Mouse (Mus musculus) forebrain, embryonic 12.5 days (tissue): ENCODE measurements at regions not wholly inside any gene's neighbourhood (a gene's known extent, or its start where the extent isn't known, plus 50 kb on each side); places are given as distances from the start of the nearest gene placed in this dataset.
"Not testable (repeated sequence)": the region's sequence is repeated elsewhere in the genome, so short reads cannot be mapped to it uniquely, and the experiment has no call there.

Source experiments
- ATAC-seq: fragments of 200-750 bp; cut with Nextera tagmentation; 2 replicates; pipeline ENCODE4 v1.8.0; 2017; ENCODE audit warnings: moderate TSS enrichment; ENCODE audit not compliant: low FRiP score
- H3K27ac ChIP-seq: fragments of 300-500 bp; sonication (generic); 2 replicates; pipeline ENCODE4 v1.5.1; 2016; ENCODE audit warnings: mild to moderate bottlenecking
- H3K27me3 ChIP-seq: fragments of 300-500 bp; sonication (generic); 2 replicates; pipeline ENCODE4 v1.6.1; 2016; ENCODE audit warnings: mild to moderate bottlenecking
- H3K36me3 ChIP-seq: fragments of 300-500 bp; sonication (generic); replicated peaks from 2 replicates; pipeline ENCODE4 v1.6.1; 2016; ENCODE audit warnings: mild to moderate bottlenecking
- H3K4me1 ChIP-seq: fragments of 300-500 bp; sonication (generic); 2 replicates; pipeline ENCODE4 v1.6.1; 2016
- H3K4me2 ChIP-seq: fragments of 300-500 bp; sonication (generic); 2 replicates; pipeline ENCODE4 v1.6.1; 2016; ENCODE audit warnings: mild to moderate bottlenecking, moderate library complexity
- H3K4me3 ChIP-seq: fragments of 300-500 bp; sonication (generic); replicated peaks from 2 replicates; pipeline ENCODE4 v1.5.1; 2016; ENCODE audit warnings: mild to moderate bottlenecking
- H3K9ac ChIP-seq: fragments of 300-500 bp; sonication (generic); 2 replicates; pipeline ENCODE4 v1.6.1; 2016; ENCODE audit warnings: mild to moderate bottlenecking
- H3K9me3 ChIP-seq: fragments of 300-500 bp; sonication (generic); 2 replicates; pipeline ENCODE4 v1.6.1; 2016
- WGBS: fragments of 180-500 bp; shearing (Covaris S2); methylation state at CpG from one replicate; pipeline ENCODE4 v1.1.7; 2016; 5-methylcytosine and 5-hydroxymethylcytosine counted together

DNA sequence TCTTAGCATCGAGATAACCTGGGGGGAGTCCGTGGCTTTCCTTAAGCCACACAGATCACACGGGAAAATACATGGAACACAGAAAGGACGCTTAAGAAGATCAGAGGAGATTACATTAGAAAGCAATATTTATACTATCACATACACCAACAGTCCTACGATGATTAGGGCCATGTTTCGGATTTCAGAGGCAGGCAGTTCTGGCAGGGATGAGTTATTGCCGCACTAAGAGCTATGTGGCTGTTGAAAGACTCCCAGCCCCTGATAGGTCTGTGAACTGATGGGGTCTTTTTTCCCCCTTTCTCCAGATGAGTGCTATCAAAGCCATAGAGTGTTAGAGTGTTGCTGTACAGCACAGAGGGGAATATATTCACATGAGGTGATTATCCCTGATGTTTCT lies 358.6 kb upstream of the Hand2 start:
- Histone ChIP-seq H3K9ac (no peak overlapping the region), H3K36me3 (no peaks in the 10 kb centered on the region), H3K27ac (no peak overlapping the region), H3K27me3 (no peaks in the 10 kb centered on the region), H3K4me1 (no peaks in the 10 kb centered on the region), H3K4me3 (no peak overlapping the region), H3K4me2 (no peak overlapping the region), H3K9me3 (no peaks in the 10 kb centered on the region)
- no peak for ATAC-seq
- WGBS = 79% methylated on average over 7 of the region's 7 CpGs

DNA sequence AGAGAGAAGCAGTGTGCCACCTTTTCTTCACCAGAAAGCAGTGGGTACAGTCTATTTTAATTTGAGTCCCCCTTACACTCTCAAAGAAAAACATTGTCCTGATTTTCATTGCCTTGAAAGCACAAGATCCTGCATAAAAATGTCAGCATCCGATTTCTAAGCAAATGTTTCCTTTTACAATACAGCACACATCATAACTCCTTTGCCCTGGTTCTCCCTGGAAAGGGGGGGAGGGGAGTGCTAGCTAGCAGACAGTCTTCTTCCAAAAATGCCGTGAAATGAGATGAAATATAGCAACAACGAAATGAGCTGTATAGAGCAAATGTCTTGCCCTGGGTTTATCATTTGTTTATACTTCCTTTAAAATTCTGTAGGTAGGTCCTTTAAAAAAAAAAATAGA lies 350.5 kb upstream of the Hand2 start:
- ATAC-seq = no peak
- Histone ChIP-seq H3K4me2 (no peak overlapping the region), H3K27ac (no peak overlapping the region), H3K4me3 (no peak overlapping the region), H3K27me3 (no peaks in the 10 kb centered on the region), H3K9ac (no peak overlapping the region), H3K9me3 (no peaks in the 10 kb centered on the region), H3K36me3 (no peaks in the 10 kb centered on the region), H3K4me1 (no peaks in the 10 kb centered on the region)
- 72% methylated on average over 3 of the region's 3 CpGs for WGBS

DNA sequence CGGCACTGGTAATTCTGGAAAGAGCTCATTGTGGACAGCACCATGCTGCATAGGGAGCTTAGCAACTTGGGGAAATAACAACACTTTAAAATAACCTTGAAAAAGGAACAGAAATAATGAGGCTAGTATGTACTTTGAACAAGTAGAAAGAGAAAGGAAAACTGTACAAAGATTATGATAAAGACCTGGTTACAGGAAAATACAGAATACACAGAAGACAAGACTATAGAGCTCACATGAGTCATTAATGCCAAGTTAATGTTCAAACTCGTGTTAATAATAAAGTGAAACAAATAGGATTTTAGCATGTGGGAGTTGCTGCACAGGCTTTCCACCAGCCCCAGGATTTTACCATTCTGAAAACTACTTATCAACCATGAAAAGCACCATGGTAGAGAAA lies 341.8 kb upstream of the Hand2 start:
- ATAC-seq = no peak
- Histone ChIP-seq H3K9me3 (no peaks in the 10 kb centered on the region), H3K27ac (no peak overlapping the region), H3K9ac (no peak overlapping the region), H3K27me3 (no peaks in the 10 kb centered on the region), H3K4me2 (no peak overlapping the region), H3K36me3 (no peaks in the 10 kb centered on the region), H3K4me3 (no peak overlapping the region), H3K4me1 (no peaks in the 10 kb centered on the region)
- 81% methylated on average over 2 of the region's 2 CpGs for WGBS

DNA sequence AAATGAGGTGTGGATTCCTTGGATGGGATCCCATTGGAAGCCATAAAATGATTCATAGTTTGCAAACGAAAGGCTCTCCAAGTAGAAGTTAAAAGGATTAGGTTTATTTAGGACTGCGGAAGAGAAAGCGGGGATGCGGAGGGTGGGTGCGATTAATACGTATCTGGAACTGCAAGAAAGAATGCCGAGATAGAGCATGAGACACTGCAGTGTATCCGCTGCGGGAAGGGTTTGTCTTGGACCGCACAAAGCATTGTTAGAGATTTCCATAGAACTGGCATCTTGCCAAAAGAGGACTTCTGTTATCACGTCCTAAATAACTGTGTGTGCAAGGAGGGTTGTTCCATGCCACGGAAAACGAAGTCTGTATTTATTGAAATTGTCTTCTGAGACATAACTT lies 341.4 kb upstream of the Hand2 start:
- 90% methylated on average over 13 of the region's 13 CpGs for WGBS
- Histone ChIP-seq H3K4me2 (no peak overlapping the region), H3K36me3 (no peaks in the 10 kb centered on the region), H3K9me3 (no peaks in the 10 kb centered on the region), H3K4me1 (no peaks in the 10 kb centered on the region), H3K4me3 (no peak overlapping the region), H3K27ac (no peak overlapping the region), H3K27me3 (no peaks in the 10 kb centered on the region), H3K9ac (no peak overlapping the region)
- ATAC-seq = no peak

DNA sequence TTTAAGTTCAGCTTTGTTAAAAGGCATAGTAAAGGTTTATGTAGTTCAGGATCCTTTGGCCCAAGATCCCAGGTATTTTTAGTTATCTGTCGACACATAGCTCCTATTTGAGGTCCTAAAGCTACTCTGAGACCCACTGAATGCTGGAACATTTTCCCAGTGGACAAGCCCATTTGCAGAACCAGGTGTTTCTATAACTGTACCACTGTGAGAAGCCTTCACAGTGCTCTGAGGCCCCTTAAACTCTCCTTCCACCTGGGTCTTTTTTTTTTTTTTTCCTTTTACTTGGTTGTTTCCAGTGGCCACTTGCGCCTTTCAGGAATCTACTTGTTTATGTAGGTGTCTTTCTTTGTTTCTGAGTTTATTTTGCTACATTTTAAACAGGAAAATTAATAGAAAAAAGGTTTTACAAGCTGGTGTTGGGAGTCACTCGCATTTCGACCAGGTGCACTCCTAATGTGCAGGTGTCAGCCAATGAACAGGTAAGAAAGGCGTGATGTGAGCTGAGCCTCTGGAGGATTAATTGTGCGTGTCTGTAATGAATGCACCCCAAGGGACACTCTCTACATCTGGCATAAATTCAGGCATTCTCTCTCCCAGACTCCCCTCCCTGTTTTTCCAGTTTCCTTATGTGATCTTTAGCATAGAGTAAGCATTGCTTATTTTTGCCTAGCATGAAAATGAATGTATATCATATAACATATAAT lies 310.3 kb upstream of the Hand2 start:
- ATAC-seq = no peak
- H3K9ac ChIP-seq = no peak overlapping the region
- H3K27me3 ChIP-seq = no peaks in the 10 kb centered on the region
- no peak overlapping the region for H3K4me2 ChIP-seq
- 80% methylated on average over 6 of the region's 6 CpGs for WGBS
- H3K27ac ChIP-seq = no peak overlapping the region
- no peaks in the 10 kb centered on the region for H3K4me1 ChIP-seq
- H3K4me3 ChIP-seq = no peak overlapping the region
- no peaks in the 10 kb centered on the region for H3K36me3 ChIP-seq
- no peaks in the 10 kb centered on the region for H3K9me3 ChIP-seq

DNA sequence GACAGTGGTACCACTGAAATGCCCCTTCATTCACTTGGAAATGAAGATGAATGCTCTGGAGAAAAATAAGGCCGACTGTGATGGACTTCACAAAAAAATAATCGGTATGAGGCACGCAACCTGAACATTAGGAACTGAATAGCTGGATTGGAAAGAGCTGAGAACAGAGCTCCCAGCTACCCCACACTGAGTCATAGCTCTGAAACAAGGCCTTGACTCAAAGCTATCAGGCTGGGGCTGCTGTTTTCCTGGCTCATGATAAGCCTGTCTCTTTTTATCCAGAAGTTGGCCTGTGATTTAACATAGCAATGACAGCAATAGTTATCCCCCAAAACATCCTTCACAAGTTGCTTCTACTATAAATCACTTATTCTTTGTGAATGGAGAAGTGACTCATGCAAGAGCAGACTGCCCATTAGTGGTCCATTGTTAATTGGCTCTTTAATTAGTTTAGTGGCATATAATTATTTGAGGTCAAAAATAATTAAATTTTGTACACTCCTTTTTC lies 306.9 kb upstream of the Hand2 start:
- H3K27ac ChIP-seq = no peak overlapping the region
- WGBS = 52% methylated on average over 3 of the region's 3 CpGs

DNA sequence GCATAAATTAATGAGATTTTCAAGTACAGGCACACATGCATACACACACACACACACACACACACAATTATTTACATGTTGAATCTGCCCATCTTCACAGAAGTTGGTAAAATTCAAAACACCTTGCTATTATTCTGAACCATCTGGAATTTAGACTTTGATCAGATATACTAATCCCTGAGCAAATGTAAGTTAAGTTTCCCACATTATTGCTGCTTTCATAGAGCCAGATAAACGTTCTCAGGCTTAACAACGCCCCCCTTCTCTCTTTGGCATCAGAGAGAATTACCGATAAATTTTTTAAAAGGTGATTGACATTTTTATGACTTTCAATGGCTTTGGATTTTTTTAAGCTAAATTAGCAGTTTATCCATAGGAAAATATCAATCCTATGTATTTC lies 304.5 kb upstream of the Hand2 start:
- Histone ChIP-seq H3K4me2 (no peak overlapping the region), H3K4me1 (no peaks in the 10 kb centered on the region), H3K27ac (no peak overlapping the region), H3K4me3 (no peak overlapping the region), H3K27me3 (no peaks in the 10 kb centered on the region), H3K9me3 (no peaks in the 10 kb centered on the region), H3K36me3 (no peaks in the 10 kb centered on the region), H3K9ac (no peak overlapping the region)
- 74% methylated on average over 3 of the region's 3 CpGs for WGBS
- no peak for ATAC-seq

More for the DNA sequence above, 306.9 kb upstream of the Hand2 start:
- no peaks in the 10 kb centered on the region for H3K4me1 ChIP-seq
- H3K27me3 ChIP-seq = no peaks in the 10 kb centered on the region
- no peaks in the 10 kb centered on the region for H3K9me3 ChIP-seq
- ATAC-seq = peak; percentile 30; the same call in 1 of the 2 replicates
- no peak overlapping the region for H3K4me2 ChIP-seq
- H3K4me3 ChIP-seq = no peak overlapping the region
- H3K9ac ChIP-seq = no peak overlapping the region
- H3K36me3 ChIP-seq = no peaks in the 10 kb centered on the region

DNA sequence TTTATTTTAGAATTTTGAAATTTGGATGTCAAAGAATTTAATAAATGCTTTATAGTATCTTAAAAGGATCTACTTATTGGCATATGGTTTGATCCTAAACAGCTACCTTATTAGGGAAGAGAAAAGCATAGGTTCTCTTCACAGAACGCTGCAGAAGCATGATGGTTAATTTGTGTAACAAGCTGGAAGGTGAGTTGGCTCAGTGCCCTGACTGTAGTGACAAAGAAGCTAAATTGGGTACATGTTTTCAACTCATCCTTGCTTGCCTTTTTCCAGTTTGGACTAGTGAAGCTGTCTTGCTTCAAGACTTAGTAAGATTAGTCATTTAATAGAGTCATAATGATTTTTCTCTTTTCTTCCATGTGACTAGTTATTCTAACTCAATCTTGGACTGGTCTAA lies 292.7 kb upstream of the Hand2 start:
- not testable (repeated sequence) for H3K4me2 ChIP-seq, H3K4me1 ChIP-seq, ATAC-seq, H3K4me3 ChIP-seq, H3K27me3 ChIP-seq, H3K9me3 ChIP-seq, H3K36me3 ChIP-seq, H3K27ac ChIP-seq, H3K9ac ChIP-seq
- WGBS = 71% methylated on average over 1 of the region's 1 CpGs

DNA sequence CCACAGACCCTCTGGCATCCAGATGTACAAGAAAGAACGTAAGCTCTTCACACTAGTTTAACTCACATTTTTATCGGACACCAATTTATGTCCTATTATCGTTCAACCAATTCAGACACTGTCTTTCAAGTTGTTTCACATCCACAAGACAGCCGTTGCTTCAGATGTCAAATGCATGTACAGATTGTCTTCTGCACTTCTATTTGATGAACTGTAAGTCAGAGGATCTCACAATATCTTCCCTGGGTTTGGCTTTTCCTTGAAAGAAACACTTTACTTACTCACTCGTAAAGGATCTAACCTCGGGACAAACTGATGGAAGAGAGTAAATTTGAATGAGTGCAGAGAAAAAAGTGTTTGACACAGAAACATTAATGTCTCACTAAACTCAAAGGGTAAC lies 272.3 kb upstream of the Hand2 start:
- WGBS = 91% methylated on average over 6 of the region's 6 CpGs
- Histone ChIP-seq H3K4me3 (no peak overlapping the region), H3K4me2 (no peak overlapping the region), H3K27ac (no peak overlapping the region), H3K4me1 (no peaks in the 10 kb centered on the region), H3K36me3 (no peaks in the 10 kb centered on the region), H3K9ac (no peak overlapping the region), H3K27me3 (no peaks in the 10 kb centered on the region), H3K9me3 (no peaks in the 10 kb centered on the region)
- ATAC-seq = no peak

DNA sequence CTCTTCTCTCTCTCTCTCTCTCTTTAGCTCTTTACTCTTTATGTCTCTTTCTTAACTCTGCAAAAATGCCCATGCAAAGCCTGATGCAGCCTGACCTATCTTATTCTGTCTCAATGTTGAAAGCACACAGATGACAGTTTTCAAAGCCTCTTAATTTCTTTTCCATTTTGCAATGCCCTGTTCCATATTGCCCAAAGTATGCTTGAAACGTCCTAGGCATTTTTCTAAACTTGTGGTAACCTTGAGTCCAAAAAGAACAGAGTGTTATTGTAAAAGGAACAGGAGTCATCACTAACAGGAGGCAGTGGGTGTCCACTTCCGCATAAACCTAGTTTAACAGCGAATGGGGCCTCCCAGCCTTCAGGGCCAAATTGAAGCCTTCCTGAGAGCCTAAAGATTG lies 271.9 kb upstream of the Hand2 start:
- no peak overlapping the region for H3K9ac ChIP-seq
- no peak overlapping the region for H3K4me2 ChIP-seq
- ATAC-seq = no peak
- H3K9me3 ChIP-seq = no peaks in the 10 kb centered on the region
- no peaks in the 10 kb centered on the region for H3K4me1 ChIP-seq
- H3K36me3 ChIP-seq = no peaks in the 10 kb centered on the region
- WGBS = 82% methylated on average over 3 of the region's 3 CpGs
- no peak overlapping the region for H3K4me3 ChIP-seq
- H3K27ac ChIP-seq = no peak overlapping the region
- no peaks in the 10 kb centered on the region for H3K27me3 ChIP-seq

DNA sequence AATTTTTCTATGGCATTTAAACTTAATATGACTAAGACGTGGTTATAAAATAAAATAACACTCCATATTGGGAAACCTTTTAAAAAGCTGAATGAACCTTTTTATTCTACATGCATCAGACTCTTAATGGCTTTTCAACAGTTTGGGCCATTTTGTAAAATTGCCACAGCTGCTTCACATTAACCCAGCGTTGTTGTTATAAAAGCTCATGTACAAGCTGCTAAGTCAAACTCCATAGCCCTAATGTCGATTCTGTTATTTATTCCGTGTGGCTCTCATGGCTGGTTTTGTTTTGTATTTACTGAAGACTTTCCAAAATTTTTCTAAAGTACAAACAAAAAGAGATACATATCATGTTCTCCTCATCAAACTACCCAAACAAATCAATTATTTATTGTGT lies 268.1 kb upstream of the Hand2 start:
- Histone ChIP-seq H3K27ac (no peak overlapping the region), H3K4me1 (no peaks in the 10 kb centered on the region), H3K9me3 (no peaks in the 10 kb centered on the region), H3K4me3 (no peak overlapping the region), H3K4me2 (no peak overlapping the region), H3K36me3 (no peaks in the 10 kb centered on the region), H3K27me3 (no peaks in the 10 kb centered on the region), H3K9ac (no peak overlapping the region)
- ATAC-seq = no peak
- 77% methylated on average over 4 of the region's 4 CpGs for WGBS

DNA sequence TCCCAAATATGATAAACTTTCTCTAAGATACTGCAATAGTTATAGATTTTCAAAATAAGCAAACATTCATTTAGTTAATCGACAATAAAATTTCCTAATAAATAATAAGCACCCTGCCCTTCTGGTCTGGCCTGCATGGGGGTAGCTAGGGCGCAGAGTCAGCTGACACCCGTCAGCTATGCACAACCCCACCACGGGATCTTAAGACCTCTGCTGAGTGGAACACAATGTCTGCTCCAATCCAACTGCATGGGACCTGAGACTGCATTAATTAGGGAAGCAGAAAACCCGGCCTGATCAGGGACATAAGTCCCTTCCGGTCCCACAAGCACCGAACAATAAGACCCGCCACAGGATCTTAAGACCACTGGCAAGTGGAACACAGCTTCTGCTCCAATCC lies 243.8 kb upstream of the Hand2 start:
- Histone ChIP-seq H3K4me3 (no peak overlapping the region), H3K9me3 (no peaks in the 10 kb centered on the region), H3K27ac (no peak overlapping the region), H3K9ac (no peak overlapping the region), H3K4me1 (no peaks in the 10 kb centered on the region), H3K4me2 (no peak overlapping the region), H3K36me3 (no peaks in the 10 kb centered on the region), H3K27me3 (no peaks in the 10 kb centered on the region)
- no peak for ATAC-seq
- 63% methylated on average over 8 of the region's 8 CpGs for WGBS

DNA sequence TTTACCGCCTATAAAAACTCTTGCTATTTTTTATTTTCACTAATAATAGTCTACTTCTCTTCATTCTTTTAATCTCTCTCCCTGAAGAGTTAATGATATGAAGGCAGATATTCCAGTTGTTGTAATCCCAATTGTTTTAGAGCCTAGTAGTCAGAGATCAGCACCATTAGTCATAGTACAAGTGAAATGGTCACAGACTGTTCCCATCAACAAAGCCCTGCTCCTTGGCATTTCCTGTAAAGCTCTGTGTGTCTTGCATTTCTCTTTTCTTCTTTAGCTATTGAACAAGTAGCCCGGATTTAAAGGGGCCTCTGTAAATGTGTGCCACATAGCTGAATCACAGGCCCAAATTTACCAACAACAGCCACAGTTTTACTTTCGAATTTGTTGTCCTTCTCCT lies 234.0 kb upstream of the Hand2 start:
- Histone ChIP-seq H3K9me3 (no peaks in the 10 kb centered on the region), H3K4me1 (no peaks in the 10 kb centered on the region), H3K36me3 (no peaks in the 10 kb centered on the region), H3K4me3 (no peak overlapping the region), H3K9ac (no peak overlapping the region), H3K4me2 (no peak overlapping the region), H3K27ac (no peak overlapping the region), H3K27me3 (no peaks in the 10 kb centered on the region)
- ATAC-seq = no peak
- 78% methylated on average over 3 of the region's 3 CpGs for WGBS
